Mouse (Mus musculus): Measurements from ENCODE around the gene Gm38119.
"Not testable (repeated sequence)": the region's sequence is repeated elsewhere in the genome, so short reads cannot be mapped to it uniquely, and the experiment has no call there.

The Gm38119 gene

DNA sequence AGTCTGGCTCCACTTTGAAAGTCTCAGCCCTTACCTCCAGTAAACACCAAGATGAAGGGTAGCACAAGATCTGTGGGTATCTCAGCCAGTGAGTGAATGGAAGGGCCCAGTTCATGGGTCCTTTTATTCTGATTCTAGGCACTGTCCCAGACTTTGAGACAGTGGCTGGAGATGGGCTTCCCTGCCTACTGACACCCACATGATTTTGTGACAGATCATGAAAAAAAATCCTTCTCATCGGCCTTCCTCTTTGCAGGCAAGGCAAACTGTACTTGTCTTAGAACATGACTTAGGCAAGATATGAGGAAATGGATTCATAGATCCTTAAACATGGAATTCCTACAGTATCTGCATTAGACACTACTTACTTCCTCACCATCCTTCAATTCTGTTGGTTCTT, at the start of gene Gm38119:
Gm38119 (minus strand) TSS at position 101 of the 400 bp plus-strand sequence.
- DNase-seq (ENCODE audit: low read depth, low spot score), result no peak

DNA sequence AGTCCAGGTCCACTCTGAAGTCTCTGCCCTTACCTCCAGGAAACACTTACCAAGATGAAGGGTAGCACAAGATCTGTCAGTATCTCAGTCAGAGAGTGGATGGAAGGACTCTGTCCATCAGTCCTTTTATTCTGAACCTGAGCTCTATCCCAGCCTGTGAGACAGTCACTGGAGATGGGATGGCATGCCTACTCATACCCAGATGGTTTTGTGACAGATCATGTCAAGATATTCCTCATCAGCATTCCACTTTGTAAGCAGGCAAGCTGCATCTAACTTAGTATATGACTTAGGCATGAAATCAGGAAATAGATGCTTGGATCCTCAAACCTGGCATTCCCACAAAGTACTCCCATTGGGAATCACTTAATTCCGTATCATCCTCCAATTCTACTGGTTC, 39.9 kb upstream of the Gm38119 start, which contains the start of gene Lce1i:
Lce1i (minus strand) TSS at position 101 of the 400 bp plus-strand sequence.
- DNase-seq (ENCODE audit: low read depth, low spot score), result no peak

- no peak for DNase-seq (ENCODE audit: low read depth, low spot score)
Observed at GRCm38 (mm10) chr3:92771573-92771972, 32.7 kb upstream of the Gm38119 start.

DNA sequence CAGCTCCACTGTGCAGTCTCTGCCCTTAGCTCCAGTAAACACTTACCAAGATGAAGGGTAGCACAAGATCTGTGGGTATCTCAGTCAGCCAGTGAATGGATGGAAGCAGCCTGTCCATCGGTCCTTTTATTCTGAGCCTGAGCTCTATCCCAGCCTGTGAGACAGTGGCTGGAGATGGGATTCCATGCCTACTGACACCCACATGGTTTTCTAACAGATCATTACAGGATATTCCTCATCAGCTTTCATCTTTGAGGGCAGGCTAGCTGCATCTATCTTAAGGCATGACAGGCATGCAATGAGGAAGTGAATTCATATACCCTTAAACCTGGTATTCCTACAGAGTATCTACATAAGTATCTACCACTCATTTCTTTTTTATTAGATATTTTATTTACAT, 26.1 kb upstream of the Gm38119 start, which contains the start of gene Lce1h:
Lce1h (minus strand) TSS at position 101 of the 400 bp plus-strand sequence.
- no peak for DNase-seq (ENCODE audit: low read depth, low spot score)

- no peak for DNase-seq (ENCODE audit: low read depth, low spot score)
Observed at GRCm38 (mm10) chr3:92753197-92753596, 14.3 kb upstream of the Gm38119 start.

DNA sequence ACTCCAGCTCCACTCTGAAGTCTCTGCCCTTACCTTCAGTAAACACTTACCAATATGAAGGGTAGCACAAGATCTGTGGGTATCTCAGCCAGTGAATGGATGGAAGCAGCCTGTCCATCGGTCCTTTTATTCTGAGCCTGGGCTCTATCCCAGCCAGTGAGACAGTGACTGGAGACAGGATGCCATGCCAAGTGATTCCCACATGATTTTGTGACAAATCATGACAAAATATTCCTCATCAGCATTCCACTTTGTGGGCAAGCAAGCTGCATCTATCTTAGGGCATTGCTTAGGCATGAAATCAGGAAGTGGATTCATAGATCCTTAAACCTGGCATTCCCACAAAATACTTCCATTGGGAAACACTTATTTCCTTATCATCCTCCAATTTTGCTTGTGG, 13.3 kb upstream of the Gm38119 start, which contains the start of gene Lce1g:
Lce1g (minus strand) TSS at position 101 of the 400 bp plus-strand sequence.
- DNase-seq (ENCODE audit: low read depth, low spot score), result no peak

- DNase-seq (ENCODE audit: low read depth, low spot score), result no peak
Observed at GRCm38 (mm10) chr3:92722631-92723030, 16.3 kb downstream of the Gm38119 start.

GRCm38 (mm10) chr3:92720250-92720649, 18.6 kb downstream of the Gm38119 start, which contains the start of gene Lce1f:
Gene Lce1f (minus strand): TSS chr3:92720350.
- no peak for DNase-seq (ENCODE audit: low read depth, low spot score)

- no peak for DNase-seq (ENCODE audit: low read depth, low spot score)
Observed at GRCm38 (mm10) chr3:92715122-92715521, 23.8 kb downstream of the Gm38119 start.

DNA sequence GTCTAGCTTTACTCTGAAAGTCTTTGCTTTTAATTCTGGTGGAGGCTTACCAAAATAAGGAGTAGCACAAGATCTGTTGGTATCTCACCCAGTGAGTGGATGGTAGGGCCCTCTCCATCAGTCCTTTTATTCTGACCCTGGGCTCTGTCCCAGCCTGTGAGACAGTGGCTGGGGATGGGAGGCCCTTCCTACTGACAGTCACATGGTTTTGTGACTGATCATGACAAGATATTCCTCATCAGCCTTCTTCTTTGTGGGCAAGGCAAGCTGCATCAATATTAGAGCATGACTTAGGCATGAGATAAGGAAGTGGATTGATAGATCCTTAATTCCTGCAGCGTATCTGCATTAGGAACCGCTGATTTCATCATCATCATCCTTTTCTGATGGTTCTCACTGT, 29.9 kb downstream of the Gm38119 start, which contains the start of gene Lce1e:
Lce1e (minus strand) TSS at position 101 of the 400 bp plus-strand sequence.
- DNase-seq (ENCODE audit: low read depth, low spot score), result no peak

- no peak for DNase-seq (ENCODE audit: low read depth, low spot score)
Observed at GRCm38 (mm10) chr3:92694613-92695012, 44.3 kb downstream of the Gm38119 start.

- no peak for DNase-seq (ENCODE audit: low read depth, low spot score)
Observed at GRCm38 (mm10) chr3:92691688-92692087, 47.2 kb downstream of the Gm38119 start.

- DNase-seq (ENCODE audit: low read depth, low spot score), result not testable (repeated sequence)
Observed at GRCm38 (mm10) chr3:92689154-92689553, 49.7 kb downstream of the Gm38119 start.

All from brain, embryonic 18.5 days (tissue).